Mouse (Mus musculus) forebrain, embryonic 16.5 days (tissue): Measurements from ENCODE around the gene Cep95. TPM values are rescaled to one million over a fixed set of nuclear protein-coding genes. Genes with fewer than 3 reads are reported as not detected.
"Not testable (repeated sequence)": the region's sequence is repeated elsewhere in the genome, so short reads cannot be mapped to it uniquely, and the experiment has no call there.

Source experiments
- ATAC-seq: fragments of 200-750 bp; cut with Nextera tagmentation; 2 replicates; pipeline ENCODE4 v1.8.0; 2017; ENCODE audit warnings: mild to moderate bottlenecking, moderate library complexity
- H3K27ac ChIP-seq: fragments of 300-500 bp; sonication (generic); 2 replicates; pipeline ENCODE4 v1.5.1; 2014; ENCODE audit warnings: low read length, control low read depth
- H3K27me3 ChIP-seq: fragments of 300-500 bp; sonication (generic); replicated peaks from 2 replicates; pipeline ENCODE4 v1.6.1; 2014; ENCODE audit warnings: low read length; ENCODE audit not compliant: control insufficient read depth, insufficient read depth
- H3K36me3 ChIP-seq: fragments of 300-500 bp; sonication (generic); 2 replicates; pipeline ENCODE4 v1.6.1; 2014; ENCODE audit not compliant: control insufficient read depth, insufficient read depth
- H3K4me1 ChIP-seq: fragments of 300-500 bp; sonication (generic); replicated peaks from 2 replicates; pipeline ENCODE4 v1.6.1; 2014; ENCODE audit warnings: low read length; ENCODE audit not compliant: control insufficient read depth, insufficient read depth
- H3K4me2 ChIP-seq: fragments of 300-500 bp; sonication (generic); 2 replicates; pipeline ENCODE4 v1.6.1; 2014; ENCODE audit warnings: mild to moderate bottlenecking, low read length, control low read depth
- H3K4me3 ChIP-seq: fragments of 300-500 bp; sonication (generic); replicated peaks from 2 replicates; pipeline ENCODE4 v1.5.1; 2014; ENCODE audit warnings: mild to moderate bottlenecking, low read length, control low read depth
- H3K9ac ChIP-seq: fragments of 300-500 bp; sonication (generic); replicated peaks from 2 replicates; pipeline ENCODE4 v1.6.1; 2014; ENCODE audit warnings: low read depth, low read length, control low read depth
- H3K9me3 ChIP-seq: fragments of 300-500 bp; sonication (generic); 2 replicates; pipeline ENCODE4 v1.6.1; 2016; ENCODE audit warnings: low read length; ENCODE audit not compliant: control insufficient read depth
- WGBS: fragments of 180-500 bp; shearing (Covaris S2); extraction: QIAGEN DNeasy Blood & Tissue Kit; methylation state at CpG from one replicate; pipeline ENCODE4 v1.1.7; 2014; 5-methylcytosine and 5-hydroxymethylcytosine counted together
- polyA plus RNA-seq: library from polyadenylated mRNA; unstranded; fragments of >200 nt; fragmentation: Nextera tagmentation; extraction: Ambion mirVana; gene quantifications from 2 replicates; pipeline ENCODE4 v1.2.1, GENCODE M21; 2015

Gene Cep95
- polyA plus RNA-seq, 1 experiment from 2014 or later, result 22.5 TPM

DNA sequence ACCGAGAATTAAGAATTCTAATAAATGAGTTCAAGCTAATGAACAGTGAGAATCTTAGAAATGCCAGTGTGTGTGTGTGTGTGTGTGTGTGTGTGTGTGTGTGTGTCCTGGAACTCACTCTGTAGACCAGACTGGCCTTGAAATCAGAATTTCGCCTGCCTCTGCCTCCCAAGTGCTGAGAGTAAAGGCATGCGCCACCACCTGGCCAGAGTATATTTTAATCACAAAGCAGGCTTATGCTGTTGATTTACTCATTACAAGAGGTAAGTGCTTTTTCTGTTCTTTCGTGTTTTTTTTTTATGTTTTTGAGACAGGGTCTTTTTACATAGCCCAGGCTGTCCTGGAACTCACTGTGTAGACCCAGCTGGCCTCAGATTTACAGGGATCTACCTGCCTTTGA lies 4.8 kb downstream of the Cep95 start:
- no peak overlapping the region for H3K9ac ChIP-seq
- no peak overlapping the region for H3K4me3 ChIP-seq
- no peaks in the 10 kb centered on the region for H3K27me3 ChIP-seq
- no peak overlapping the region for H3K27ac ChIP-seq
- ATAC-seq, result no peak
- H3K4me2 ChIP-seq, result no peak overlapping the region
- peaks cover 5% of the 10 kb centered on the region for H3K4me1 ChIP-seq
- peaks cover 16% of the 10 kb centered on the region for H3K36me3 ChIP-seq
- 82% methylated on average over 4 of the region's 4 CpGs for WGBS
- H3K9me3 ChIP-seq, result no peaks in the 10 kb centered on the region

DNA sequence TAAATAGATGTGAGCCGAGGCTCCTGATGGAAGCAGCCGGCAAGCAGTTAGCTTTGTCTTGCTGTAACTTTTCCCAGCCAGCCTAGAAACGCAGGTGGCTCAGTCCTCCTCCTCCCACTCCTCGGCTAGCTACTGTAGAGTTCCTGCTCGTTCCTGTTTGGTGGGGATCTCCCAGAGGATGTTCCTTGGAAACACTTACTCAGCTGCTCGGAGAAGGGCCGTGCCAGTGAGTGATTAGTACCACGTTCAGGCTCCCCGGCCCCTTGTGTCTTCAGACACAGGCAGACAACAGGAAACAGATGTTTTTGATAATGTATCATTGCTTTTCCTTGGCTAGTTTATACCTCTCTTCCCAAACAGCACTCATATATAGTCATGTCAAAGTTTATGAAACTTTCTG lies 6.6 kb downstream of the Cep95 start:
- H3K9me3 ChIP-seq, result no peaks in the 10 kb centered on the region
- no peak overlapping the region for H3K4me3 ChIP-seq
- H3K27ac ChIP-seq, result no peak overlapping the region
- H3K36me3 ChIP-seq, result peaks cover 21% of the 10 kb centered on the region
- H3K4me2 ChIP-seq, result no peak overlapping the region
- H3K4me1 ChIP-seq, result no peaks in the 10 kb centered on the region; the same call in 1 of the 2 replicates
- H3K27me3 ChIP-seq, result no peaks in the 10 kb centered on the region
- 87% methylated on average over 9 of the region's 9 CpGs for WGBS
- ATAC-seq, result no peak
- no peak overlapping the region for H3K9ac ChIP-seq

DNA sequence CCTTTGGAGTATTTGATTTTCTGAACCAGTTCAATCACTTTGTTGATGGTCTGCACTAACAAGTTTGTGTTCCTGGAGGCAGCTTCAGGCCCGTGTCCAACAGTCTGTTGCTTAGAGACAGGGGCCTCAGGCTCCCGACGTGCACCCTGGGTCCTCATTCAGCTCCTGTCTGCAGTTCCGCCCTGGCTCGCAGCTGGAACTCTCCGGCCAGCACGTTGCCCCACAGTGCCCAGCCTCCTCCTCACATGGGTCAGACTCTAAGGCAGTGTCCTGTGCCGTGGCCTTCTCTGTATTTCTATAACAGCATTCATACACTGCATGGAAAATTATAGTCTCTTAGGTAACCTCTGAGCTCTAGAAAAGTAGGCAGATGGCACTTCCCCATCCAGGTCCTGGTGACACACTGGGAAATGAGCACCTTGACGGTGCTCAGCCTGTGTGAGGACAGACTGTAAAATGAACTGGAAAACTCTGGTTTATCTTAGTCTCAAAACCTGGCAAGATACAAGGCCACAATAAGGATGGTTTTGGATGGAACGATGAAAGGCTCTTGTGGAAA lies 13.1 kb downstream of the Cep95 start:
- Histone ChIP-seq H3K4me3 (no peak overlapping the region), H3K27ac (no peak overlapping the region), H3K27me3 (no peaks in the 10 kb centered on the region), H3K36me3 (peaks cover 29% of the 10 kb centered on the region), H3K4me1 (no peaks in the 10 kb centered on the region), H3K4me2 (no peak overlapping the region), H3K9me3 (no peaks in the 10 kb centered on the region), H3K9ac (no peak overlapping the region)
- WGBS, result 77% methylated on average over 10 of the region's 10 CpGs
- ATAC-seq, result no peak

DNA sequence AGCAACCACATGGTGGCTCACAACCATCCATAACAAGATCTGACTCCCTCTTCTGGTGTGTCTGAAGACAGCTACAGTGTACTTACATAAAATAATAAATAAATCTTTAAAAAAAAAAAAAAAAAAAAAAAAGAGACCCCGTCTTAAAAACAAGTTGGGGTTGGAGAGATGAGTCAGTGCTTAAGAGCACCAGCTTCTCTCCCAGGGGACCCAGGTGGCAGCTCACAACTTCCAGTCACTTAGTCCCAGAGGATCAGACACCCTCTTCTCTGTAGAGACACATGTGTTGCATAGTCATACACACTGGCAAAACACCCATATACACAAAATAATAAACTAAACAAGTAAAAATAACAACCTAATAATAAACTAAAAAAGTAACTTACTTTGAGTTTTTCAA lies 18.4 kb downstream of the Cep95 start:
- not testable (repeated sequence) for H3K4me3 ChIP-seq, H3K9ac ChIP-seq, H3K27me3 ChIP-seq, ATAC-seq, H3K4me1 ChIP-seq, H3K4me2 ChIP-seq, H3K27ac ChIP-seq, H3K9me3 ChIP-seq
- WGBS, result 100% methylated on average over 1 of the region's 1 CpGs
- peaks cover 13% of the 10 kb centered on the region for H3K36me3 ChIP-seq

DNA sequence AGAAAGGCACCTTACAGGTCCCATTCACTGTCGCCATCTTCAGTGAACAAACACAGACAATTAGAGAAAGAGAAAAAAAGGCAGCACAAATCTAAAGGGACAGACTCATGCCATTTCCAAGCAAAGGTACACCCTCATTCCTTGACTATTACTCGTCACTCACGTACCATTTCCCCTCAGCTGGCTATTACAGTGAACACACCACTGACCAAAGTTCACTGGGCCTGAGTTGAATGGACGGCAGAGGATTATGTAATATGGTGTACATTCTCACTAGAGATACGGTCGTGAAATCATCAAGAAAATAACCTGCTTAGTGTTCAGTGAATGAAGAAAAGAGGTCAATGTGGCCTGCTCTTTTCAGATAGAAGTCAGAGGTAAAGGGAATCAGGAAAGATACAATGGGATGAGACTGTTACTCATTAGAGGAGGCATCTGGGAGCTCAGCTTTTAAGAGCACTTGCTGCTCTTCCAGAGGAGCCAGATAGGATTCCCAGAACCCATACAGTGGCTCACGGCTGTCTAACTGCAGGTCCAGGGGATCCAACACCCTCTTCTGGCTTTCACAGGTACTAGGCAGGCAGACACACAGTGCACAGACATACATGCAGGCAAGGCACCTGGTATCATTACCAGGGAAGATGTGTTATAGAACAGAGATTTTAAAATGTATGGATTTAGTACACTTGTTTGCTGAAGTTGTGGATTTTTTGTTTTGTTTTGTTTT lies 23.5 kb downstream of the Cep95 start:
- Histone ChIP-seq H3K9me3 (no peaks in the 10 kb centered on the region), H3K4me1 (no peaks in the 10 kb centered on the region), H3K27ac (no peak overlapping the region), H3K4me2 (no peak overlapping the region), H3K36me3 (peaks cover 21% of the 10 kb centered on the region), H3K9ac (no peak overlapping the region), H3K27me3 (no peaks in the 10 kb centered on the region), H3K4me3 (no peak overlapping the region)
- 92% methylated on average over 7 of the region's 7 CpGs for WGBS
- ATAC-seq, result no peak

DNA sequence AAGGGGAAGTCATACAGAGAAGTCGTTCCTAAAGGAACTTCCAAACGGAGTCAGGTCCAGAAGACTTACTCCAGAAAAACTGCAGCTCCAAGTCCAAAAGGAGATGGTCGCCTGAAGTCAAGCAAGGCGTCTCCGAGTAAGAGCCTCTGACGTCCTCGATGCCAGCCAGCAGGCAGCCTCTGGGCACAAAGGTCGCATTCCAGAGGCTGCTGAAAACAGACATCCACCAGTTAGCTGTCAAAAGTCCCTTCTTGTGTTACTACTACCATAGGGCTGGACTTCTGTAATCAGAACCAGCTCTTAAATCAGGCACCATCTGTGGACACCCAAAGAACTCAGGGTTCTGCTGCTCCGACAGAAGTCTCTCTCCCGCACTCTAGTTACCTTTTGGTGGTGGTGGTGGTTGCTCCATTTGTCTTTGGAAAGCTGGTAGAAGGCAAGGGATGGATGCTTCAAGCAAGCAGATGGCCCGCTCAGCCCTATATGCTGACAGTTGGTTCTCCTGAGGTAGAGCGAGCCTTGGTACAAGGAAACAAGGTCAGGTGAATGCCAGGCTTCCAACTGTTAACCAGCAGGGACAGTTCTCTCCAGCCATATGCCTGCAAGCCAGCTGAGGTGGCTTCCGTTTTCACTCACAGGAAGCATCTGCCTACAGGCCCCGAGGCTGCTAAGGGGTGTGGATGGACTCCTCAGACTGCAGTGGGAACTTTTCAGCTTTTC lies 25.7 kb downstream of the Cep95 start:
- Histone ChIP-seq H3K27ac (no peak overlapping the region), H3K36me3 (peaks cover 21% of the 10 kb centered on the region), H3K4me3 (no peak overlapping the region), H3K27me3 (no peaks in the 10 kb centered on the region), H3K9me3 (no peaks in the 10 kb centered on the region), H3K9ac (no peak overlapping the region), H3K4me1 (peaks cover 12% of the 10 kb centered on the region), H3K4me2 (no peak overlapping the region)
- ATAC-seq, result no peak
- WGBS, result 87% methylated on average over 14 of the region's 14 CpGs

DNA sequence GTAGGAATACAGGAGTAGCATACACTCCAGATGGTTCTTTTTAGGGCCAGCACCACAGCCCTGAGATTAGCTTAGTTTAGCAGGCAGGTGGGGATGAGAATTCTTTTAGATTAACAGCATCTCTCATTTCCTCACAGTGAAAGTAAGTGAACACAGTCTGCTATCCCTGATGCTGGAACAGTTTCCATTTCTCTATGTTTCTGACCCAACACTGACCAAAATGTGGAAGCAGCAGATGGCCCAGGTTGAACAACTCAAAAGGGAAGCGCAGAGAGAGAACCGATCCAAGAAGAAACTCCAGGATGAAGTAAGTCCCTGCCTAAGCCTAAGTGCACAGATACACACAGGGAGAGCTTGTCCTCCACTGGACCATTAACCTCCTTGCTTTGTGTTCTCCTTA lies 26.3 kb downstream of the Cep95 start:
- ATAC-seq, result no peak
- peaks cover 12% of the 10 kb centered on the region for H3K4me1 ChIP-seq
- no peaks in the 10 kb centered on the region for H3K27me3 ChIP-seq
- no peaks in the 10 kb centered on the region for H3K9me3 ChIP-seq
- 94% methylated on average over 2 of the region's 2 CpGs for WGBS
- peaks cover 21% of the 10 kb centered on the region for H3K36me3 ChIP-seq
- H3K27ac ChIP-seq, result no peak overlapping the region
- no peak overlapping the region for H3K4me2 ChIP-seq
- H3K4me3 ChIP-seq, result no peak overlapping the region
- H3K9ac ChIP-seq, result no peak overlapping the region

DNA sequence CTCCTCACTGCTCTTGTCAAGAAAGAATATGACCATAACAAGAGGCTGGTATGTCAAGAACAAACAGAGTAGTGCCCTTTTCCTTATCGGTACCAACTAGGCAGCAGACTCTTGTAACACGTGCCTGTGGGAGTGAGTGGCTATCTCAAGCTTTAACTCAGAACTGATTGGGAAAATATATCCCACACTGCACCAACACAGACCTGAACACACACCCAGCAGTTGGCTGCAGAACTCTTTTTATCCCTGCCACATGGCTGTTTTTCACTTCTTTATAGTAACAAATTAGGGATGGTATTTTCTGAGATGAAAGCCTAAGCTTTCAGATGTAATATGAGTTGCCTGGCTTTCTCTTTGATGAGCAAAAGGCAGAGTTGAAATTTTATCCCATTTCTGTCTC lies 26.7 kb downstream of the Cep95 start:
- H3K9me3 ChIP-seq, result no peaks in the 10 kb centered on the region
- H3K4me3 ChIP-seq, result no peak overlapping the region
- H3K27me3 ChIP-seq, result no peaks in the 10 kb centered on the region
- no peak overlapping the region for H3K9ac ChIP-seq
- 89% methylated on average over 2 of the region's 2 CpGs for WGBS
- H3K27ac ChIP-seq, result no peak overlapping the region
- no peak overlapping the region for H3K4me2 ChIP-seq
- no peak for ATAC-seq
- peaks cover 12% of the 10 kb centered on the region for H3K4me1 ChIP-seq
- peaks cover 19% of the 10 kb centered on the region for H3K36me3 ChIP-seq

DNA sequence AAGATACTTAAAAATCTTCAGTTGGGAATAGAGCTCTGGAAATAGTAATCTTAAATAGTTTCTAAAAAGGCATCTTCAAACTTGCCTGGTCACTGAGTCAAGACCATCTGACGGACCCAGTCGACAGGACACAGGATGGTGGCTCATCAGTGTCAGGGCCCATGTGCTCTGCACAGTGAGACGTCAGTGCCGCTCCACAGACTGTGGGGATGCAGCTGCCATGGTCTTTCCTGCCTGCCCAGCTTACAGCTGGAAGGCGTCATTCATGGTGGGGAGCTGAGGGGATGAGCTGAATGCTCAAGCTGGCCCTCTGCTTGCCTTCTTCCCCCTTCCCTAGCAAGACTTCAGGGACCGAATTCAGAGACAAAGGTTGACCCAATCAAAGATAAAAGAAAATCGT lies 27.3 kb downstream of the Cep95 start:
- H3K4me2 ChIP-seq, result no peak overlapping the region
- no peak overlapping the region for H3K9ac ChIP-seq
- H3K36me3 ChIP-seq, result peaks cover 15% of the 10 kb centered on the region
- H3K27me3 ChIP-seq, result no peaks in the 10 kb centered on the region
- H3K4me1 ChIP-seq, result peaks cover 12% of the 10 kb centered on the region
- ATAC-seq, result no peak
- 80% methylated on average over 7 of the region's 7 CpGs for WGBS
- no peak overlapping the region for H3K4me3 ChIP-seq
- no peak overlapping the region for H3K27ac ChIP-seq
- H3K9me3 ChIP-seq, result no peaks in the 10 kb centered on the region
